Mouse (Mus musculus): ENCODE data around the gene Gm6588.
"Not testable (repeated sequence)": the region's sequence is repeated elsewhere in the genome, so short reads cannot be mapped to it uniquely, and the experiment has no call there.

Gm6588 gene

DNA sequence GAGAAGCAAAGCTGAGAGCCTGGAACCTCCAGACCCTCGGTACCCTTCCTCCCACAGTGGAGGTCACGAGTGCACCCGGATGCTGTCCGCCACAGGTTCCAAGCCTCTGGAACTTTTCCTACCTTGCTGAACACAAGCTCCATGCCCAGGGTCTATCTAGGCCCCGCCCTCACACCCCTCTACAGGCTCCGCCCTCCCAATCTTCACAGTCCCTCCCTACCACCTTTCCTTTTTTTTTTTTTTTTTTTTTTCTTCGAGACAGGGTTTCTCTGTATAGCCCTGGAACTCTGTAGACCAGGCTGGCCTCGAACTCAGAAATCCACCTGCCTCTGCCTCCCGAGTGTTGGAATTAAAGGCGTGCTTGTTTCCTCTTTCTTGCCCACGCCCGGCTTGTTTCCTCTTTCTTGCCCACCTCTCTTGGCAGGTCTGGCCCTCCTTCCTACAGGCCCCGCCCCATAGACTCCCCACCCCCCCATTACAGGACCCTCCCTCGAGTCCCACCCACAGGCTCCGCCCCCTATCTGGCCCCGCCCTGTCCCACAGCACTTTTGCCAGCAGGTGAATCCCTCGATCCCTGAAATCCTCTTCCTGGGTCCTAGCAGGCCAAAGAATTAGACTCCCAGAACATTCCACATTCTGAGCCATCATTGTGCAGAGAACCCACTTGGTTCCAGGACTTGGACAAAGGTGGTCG lies at the start of gene Gm6588:
Gene Gm6588 (plus strand): TSS at position 680 of the 694 bp plus-strand sequence.
- no peak for DNase-seq (ENCODE audit: low spot score in 2 of 2)

DNA sequence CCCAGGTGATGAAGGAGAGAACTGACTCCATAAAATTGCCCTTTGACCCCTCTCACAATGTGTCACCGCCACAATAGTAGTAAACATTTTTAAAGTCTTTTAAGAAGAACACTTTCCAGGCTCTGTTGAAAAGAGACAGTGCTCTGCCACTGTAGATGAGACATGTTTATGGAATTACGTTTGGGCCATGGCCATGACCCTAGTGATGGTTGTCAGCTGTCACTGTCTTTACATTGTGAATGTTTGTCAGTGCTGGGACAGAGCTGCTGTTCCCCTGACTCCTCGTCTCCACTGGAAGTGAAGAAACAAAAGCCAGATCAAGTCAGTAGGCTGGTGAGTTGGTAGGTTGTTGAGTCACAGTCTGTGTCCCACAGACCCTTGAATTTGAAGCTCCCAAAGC lies 46.8 kb upstream of the Gm6588 start:
- DNase-seq (ENCODE audit: low spot score in 2 of 2): no peak

DNA sequence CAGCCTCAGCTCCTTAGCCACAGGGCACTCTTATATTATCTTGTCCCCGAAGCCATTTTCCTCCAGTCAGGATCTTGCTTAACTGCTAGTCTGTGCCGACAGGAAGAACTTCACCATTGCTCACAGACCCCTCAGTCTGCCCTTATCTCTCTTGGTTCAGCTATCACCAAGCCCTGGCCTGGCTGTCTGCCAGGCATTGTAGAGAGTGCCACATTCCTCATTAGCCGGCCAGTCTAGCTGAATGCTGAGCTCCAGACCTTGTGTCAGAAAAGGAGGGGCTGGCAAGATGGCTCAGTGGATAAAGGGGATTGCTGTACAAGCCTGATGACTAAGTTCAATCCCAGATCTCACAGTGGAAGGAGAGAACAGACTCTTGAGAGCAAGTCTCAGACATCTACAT lies 43.2 kb upstream of the Gm6588 start:
- no peak for DNase-seq (ENCODE audit: low spot score in 2 of 2)

DNA sequence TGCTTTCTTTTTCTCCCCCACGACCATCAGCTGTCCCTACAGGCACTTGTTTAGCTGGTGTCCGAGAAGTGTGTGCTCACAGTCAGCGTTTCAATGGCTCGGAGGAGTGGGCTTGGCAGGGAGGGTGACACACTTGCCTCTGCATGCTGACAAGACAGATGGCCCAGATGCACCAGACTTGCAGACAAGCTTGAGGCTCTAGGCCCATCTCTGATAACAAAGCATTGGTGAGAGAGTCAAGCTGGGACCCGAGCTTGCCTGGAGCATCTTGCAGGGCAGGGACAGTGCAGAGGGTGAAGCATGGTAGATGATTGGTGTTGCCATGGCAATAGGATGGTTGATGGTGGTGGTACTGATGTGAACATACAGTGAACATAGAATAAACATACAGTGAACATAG lies 40.0 kb upstream of the Gm6588 start:
- DNase-seq (ENCODE audit: low spot score in 2 of 2): no peak

DNA sequence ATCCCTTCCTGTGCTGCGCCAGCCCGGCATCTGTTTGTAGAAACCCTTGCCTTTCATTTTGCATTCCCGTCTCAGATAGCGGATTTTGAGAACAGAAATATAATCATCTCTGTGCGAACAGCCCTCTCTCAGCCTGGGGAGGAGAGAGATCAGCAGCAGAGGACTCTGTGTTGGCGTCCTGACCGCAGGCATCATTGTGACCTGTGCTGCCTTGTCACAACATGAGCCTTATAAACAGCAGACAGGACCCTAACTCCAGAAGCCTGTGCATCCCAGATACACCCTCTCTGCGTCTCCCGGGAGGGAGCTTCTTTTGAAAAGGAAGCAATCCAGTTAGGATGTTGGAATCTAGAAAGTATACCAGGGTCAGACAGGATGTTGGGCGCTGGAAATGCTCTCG lies 38.2 kb upstream of the Gm6588 start:
- no peak for DNase-seq (ENCODE audit: low spot score in 2 of 2)

DNA sequence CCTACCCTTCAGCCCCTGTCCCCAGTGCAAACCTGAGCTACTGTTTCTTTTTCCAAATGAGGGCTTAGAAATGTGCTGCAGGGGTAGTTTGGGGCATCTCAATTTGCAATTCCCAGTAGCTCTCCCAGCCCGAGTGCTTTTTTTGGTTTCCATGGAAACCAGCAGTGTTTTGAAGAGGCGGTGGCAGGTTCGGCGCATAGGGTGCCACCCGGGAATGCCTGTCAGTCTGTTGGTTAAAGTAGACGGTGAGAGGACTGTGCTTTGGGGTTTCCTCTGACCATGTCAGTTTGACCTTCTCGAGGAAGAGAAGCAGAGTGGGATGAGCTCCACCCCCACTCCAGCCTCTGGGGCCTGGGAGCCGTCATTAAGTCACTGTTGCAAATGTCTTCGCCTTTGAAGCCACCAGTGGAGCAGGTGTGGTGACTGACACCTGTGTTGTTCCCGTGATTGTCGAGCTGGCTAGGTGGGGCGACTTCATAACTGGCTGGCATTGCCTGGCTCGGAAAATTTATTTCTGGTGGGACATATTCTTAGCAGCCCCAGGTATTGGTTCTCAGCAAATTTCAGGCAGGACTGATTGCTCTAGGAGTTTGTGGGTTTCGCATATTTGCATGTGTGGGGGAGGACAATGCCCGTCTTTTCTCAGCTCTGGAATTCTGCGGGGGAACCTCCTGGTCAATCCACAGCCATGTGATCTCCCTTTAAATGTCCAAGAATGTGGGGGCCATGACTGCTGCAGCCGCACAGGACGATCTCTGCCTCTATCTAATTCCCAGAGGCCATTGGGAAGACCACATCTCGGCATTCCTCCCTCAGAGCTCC lies 37.5 kb upstream of the Gm6588 start:
- DNase-seq (ENCODE audit: low spot score in 2 of 2): no peak

DNA sequence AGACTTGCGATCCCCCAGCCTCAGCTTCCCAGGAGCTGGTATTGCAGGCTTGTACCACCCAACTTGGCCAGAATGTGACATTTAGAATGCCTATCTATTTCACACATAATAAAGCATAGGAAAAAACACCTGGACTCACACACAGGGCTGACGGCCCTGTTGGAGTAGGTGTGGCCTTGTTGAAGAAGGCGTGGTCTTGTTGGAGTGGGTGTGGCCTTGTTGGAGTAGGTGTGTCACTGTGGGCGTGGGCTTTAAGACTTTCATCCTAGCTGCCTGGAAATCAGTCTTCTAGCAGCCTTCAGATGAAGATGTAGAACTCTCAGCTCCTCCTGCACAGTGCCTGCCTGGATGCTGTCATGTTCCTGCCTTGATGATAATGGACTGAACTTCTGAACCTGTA lies 36.4 kb upstream of the Gm6588 start:
- not testable (repeated sequence) for DNase-seq (ENCODE audit: low spot score in 2 of 2)

DNA sequence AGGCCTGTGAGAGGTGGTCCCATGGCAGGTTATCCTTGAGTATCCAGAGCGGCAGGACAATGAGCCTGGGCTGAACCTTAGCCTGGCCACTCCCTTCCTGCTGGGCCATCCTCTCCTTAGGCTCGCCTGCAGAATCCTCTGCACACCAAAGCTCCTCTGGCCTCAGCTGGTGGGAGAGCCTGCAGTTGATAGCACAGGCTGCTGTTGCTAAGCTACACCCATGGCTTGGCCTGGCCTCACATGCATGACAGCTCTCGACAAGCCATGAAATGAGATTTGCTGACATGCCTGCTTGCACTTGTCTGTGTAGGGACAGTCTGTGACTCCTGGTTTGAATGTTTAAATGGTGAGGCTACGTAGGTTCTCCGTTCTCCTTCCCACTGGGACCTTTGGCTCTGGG lies 32.6 kb upstream of the Gm6588 start:
- no peak for DNase-seq (ENCODE audit: low spot score in 2 of 2)

DNA sequence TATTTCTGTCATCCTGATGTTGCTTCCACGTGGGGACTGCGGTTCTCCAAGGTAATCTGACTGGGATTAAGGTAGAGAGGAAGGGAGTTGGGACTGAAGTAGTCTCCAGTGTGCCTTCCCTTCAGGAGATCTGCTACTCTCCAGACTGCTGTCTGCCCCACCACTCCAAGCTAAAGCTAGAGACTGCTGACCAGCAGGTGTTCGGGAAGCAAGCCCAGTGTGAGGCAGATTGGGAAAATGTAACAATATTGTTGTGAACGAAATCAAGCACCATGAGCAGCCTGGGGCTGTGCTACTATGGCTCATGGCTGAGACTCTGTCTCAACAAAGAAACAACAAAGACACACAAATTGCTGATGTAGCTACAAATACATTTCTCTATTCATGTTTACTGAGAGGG lies 31.2 kb upstream of the Gm6588 start:
- no peak for DNase-seq (ENCODE audit: low spot score in 2 of 2)

DNA sequence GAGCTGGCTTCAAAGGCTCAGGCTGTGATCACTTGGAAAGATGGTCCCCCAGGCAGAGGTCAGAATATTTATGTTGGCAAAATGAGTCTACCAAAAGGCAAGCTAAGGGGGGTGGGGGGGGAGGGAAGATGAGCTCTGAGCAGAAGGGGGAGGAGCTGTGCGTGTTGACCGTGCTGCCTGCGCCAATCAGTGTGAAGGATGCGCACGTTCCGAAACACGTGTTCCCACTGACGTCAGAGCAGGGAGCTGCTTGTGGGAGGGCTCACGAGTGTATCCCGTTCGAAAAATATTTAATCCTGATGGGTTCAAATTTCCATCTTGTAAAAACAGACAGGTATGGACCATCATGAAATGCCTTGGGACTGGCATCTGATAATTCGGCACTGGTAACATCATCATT lies 29.7 kb upstream of the Gm6588 start:
- no peak for DNase-seq (ENCODE audit: low spot score in 2 of 2)

DNA sequence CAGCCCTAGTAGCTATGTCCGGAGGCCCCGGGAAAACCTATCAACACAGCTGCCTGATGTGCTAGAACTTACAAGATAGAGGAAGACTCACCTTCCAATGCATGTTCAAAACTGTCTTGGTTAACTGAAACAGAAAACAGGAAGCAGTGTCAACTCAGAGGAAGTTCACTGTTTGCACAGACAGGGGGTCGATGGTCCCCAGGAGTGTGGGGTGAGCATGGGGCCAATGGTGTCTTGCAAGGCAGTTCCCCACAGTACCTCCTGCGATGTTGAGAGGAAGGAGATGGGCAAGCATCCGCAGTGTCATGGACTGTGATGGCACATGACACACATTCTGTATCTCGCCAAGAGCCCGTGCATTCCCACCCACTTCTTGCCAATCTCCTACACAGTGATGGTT lies 22.6 kb upstream of the Gm6588 start:
- DNase-seq (ENCODE audit: low spot score in 2 of 2): peak in 1 of 2 experiments; percentile 8

DNA sequence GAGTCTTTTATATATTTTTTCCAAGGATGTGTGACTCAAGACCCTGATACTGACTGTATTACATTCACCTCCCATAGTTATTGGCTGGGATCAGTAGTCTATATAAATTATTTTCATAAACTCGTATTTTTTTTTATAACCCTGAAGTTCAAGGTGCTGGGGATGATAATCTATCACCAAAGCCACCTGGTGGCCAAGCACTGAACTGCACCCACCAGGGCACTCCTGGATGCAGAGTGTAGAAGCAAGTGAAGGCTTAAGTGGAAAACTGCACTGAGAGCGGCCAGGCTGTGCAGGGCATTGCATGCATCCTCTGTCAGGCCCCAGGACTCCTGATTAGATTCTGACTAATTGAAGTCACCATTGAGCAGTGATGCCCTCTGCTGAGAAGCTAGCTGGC lies 21.9 kb upstream of the Gm6588 start:
- DNase-seq (ENCODE audit: low spot score in 2 of 2): peak in 1 of 2 experiments; percentile 22

DNA sequence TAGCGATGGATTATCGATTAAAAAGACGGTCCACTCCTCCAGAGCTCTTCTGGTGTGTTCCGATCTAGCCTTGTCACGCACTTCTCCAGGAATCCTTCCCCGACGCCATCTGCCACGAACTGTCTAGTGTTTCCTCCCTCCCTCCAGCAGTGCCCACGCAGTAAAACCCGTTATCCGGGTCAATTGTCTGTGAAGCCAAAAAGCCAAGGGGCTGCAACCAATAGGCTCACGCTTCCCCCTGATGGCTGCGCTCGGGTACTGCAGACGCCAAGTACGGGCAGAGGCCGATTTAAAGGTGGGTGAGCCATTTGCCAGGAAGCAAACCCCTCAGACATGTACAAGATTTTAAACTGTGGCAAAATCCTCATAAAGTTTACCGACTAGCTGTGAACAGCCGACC lies 20.3 kb upstream of the Gm6588 start:
- peak; percentile 14 to 17 for DNase-seq (ENCODE audit: low spot score in 2 of 2)

DNA sequence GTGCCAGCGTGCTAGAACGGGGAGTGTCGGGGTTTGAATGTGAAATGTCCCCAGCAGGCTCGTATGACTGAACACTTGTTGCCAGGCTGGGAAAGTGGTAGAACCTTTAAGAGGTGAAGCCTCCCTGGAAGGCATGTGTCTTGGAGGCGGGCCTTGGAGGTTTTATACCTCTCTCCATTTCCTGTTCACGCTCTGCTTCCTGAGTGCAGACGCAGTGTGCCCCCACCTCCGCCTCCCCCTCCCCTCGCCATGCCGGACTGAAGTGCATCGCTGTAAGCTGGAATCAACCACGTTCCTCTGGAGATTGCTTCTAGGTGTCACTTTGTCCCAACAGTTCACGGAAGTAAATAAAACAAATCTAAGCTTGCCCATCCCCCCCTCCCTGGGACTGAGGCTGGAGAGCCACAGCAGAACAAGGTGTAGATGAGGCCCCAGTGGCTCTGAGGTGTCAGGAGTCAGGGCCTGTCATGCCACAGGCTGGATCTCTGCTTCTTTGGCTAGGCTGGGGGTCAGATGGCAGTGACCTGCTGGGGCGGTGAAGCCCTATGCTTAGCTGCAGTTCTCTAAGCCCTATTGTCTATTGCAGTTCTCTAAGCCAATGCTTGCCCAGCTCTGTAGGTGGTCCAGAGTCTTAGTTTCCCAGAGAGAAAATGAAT lies 18.0 kb upstream of the Gm6588 start:
- no peak for DNase-seq (ENCODE audit: low spot score in 2 of 2)

DNA sequence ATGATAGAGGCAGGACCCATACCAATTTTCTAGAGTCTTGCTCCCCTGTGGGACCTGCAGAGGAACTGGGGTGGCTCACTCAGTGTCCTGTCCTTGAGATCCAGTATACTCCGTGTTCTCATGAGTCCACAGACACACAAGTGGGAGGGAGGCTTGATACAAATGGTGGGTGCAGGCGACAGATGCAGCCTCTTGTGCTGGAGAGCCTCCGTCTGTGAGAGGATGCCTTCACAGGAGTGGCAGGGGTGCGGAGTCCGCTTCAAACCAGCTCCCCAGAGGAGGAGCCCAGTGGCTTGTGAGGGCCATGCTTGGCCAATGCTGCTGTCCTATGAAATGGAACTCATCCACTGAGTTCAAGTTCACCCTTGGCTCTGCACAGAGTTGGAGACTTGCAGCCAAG lies 17.2 kb upstream of the Gm6588 start:
- no peak for DNase-seq (ENCODE audit: low spot score in 2 of 2)

DNA sequence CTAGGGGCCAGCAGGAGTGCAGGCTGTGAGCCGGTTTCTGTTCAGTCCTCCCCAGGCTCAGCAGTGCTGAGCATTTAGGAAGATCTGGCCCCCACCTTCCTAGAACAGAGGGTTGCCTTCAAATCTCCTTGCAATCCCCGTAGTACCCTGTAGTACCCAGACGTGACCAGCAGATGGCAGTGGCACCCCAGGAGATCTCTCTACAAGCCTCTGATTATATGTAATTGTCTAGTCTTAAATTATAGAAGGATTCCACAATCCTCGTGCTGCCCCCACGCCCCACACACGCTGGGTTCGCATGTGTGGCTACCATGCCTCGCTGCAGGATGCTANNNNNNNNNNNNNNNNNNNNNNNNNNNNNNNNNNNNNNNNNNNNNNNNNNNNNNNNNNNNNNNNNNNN lies 16.2 kb upstream of the Gm6588 start:
- peak; percentile 24 to 35 for DNase-seq (ENCODE audit: low spot score in 2 of 2)

DNA sequence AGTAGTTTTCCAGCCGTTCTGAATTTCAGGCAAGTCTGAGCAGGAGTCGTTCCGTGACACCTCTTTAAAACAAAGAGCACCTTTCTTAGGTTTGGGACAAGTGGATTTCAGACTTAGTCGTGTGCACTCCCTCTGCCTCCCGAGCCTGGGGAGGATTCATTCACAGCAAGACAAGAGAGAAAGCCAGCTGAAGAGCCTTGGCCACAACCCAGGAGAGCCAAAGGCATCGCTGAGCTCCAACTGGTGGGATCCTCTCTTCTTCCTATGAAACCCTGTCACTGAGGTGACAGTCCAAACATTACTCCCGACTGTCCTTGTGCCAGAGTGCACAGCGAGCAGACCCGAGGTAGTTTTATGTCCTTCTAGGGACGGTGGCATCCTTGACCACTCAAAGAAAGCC lies 10.7 kb upstream of the Gm6588 start:
- DNase-seq (ENCODE audit: low spot score in 2 of 2): no peak

DNA sequence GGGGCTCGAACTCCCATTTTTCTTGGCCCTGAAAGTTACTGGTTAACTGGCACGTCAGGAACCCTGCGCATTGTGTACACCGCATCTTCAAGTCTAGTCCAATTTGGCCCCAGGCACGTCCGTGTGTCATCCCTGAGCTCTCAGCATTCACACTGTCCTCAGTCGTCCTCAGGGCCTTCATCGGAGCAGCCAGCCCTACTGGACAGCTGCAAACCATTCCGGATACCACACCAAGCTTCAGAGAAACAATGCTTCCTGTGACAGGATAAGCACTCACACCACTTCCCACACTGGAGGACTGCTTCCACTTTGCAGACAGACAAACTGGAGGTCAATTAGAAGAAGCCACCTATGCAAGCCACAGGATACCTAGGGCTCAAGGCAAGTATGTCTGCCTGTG lies 3.9 kb downstream of the Gm6588 start:
- DNase-seq (ENCODE audit: low spot score in 2 of 2): no peak

DNA sequence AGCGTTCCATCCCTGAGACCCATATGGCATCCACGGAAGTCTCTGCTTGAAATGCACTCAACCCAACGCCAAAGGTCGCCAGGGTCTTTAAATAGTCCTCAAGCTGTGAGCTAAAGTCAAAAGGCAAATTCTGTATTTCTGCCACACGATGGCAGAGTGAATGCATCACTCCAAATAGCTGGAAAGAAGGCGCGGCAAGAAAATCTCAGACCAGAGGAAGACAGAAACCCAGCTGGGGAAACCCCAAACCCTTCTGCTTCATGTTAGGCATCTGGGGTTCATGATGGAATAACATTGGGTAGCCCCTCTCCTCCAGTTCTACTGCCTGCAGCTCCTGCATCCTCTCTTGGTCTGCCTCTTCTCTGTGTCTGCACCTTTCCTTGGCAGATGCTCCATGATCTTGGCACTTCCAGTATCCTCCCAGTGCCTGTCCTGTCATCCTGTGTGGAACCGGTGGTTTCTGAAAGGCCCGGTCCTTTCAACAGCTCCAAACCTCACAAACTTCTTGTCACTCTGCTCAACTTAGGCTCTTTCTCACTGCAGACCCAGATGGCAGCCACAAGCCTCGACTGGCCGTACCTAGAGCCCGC lies 5.8 kb downstream of the Gm6588 start:
- DNase-seq (ENCODE audit: low spot score in 2 of 2): no peak

DNA sequence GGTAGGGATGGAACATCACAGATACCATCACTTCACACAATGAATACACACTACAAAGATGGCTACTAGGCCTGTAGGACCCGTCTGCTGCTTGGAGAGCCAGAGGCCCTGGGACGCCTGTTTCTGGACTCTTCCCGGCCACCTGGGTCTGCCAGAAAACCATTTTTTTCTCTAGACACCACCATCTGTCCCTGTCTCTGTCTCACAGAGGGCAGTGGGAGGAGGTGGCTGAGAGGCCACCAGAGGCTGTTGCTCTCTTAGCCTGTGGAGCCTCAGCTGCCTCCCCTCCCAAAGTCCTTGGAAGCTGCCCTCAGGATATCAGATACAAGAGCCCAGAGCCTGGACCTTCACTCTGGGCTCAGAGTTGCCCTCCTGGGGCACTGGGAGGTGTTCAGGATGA lies 10.7 kb downstream of the Gm6588 start:
- no peak for DNase-seq (ENCODE audit: low spot score in 2 of 2)

DNA sequence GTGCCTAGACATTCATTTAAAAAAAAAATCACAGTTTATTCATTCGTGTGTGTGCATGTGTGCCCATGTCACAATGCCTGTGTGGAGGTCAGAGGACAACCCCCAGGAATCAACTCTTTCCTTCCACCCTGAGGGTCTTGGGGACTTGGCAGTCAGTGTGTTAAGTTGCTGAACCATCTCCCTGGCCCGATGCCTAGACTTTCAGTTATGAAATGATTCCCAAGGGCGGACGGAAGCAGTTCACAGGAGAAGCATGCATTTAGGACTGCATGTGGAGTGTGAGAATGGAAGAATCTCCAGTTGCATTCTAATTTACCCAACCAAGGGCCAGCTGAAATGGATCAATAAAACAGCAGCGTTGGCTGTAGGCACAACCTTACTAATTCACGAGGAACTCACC lies 17.1 kb downstream of the Gm6588 start:
- no peak for DNase-seq (ENCODE audit: low spot score in 2 of 2)

DNA sequence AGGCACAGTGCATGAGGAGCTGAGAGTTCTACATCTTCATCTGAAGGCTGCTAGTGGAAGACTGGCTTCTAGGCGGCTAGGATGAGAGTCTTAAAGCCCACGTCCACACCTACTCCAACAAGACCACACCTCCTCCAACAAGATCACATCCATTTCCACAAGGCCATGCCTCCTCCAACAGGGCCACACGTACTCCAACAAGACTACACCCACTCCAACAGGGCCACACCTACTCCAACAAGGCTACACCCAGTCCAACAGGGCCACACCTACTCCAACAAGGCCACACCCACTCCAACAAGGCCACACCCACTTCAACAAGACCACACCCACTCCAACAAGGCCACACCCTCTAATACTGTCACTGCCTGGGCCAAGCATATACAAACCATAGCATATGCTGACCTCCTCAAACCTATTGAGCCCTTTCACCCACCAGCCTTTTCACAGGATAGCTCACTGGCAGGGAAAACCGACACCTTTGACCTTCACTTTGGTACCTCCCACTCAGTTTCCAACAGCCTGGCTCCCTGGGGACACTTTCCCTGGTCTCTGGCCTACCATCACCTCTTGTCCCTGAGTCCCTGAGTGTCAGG lies 19.9 kb downstream of the Gm6588 start:
- no peak for DNase-seq (ENCODE audit: low spot score in 2 of 2)

Measured in spleen, postnatal 36 days (tissue).